Mouse (Mus musculus): ENCODE measurements around the gene Elovl2.
"Not testable (repeated sequence)": the region's sequence is repeated elsewhere in the genome, so short reads cannot be mapped to it uniquely, and the experiment has no call there.

The Elovl2 gene

DNA sequence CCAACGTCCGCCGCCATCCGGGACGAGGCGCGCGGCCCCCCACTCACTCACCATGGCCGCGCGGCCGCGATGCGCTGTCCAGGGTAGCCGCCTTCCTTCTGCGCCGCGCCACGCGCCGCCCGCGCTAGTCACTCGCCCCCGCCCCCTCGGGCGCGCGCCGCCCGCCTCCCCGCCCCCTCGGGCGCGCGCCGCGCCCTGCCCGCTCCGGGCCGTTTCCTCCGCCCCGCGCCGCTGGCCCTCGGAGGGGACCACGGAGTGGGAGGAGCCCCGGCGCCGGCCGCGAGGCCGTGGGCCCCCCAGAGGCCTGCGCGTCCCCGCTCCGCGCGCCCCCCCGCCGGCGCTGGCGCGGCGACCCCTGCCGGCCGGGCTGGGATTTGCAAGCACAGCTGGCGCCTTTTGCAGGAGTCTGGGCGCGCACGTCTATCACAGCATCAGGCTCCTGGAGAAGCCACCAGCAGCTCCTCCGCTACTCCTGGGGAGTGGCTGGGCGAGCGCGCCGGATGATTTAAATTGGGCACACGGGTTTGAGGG is at the start of gene Elovl2:
Elovl2 (minus strand) TSS at position 102 of the 531 bp plus-strand sequence.
- peak; percentile 85 for DNase-seq (ENCODE audit: low spot score)

- no peak for DNase-seq (ENCODE audit: low spot score)
Observed at GRCm38 (mm10) chr13:41267827-41268408, 47.7 kb upstream of the Elovl2 start.

GRCm38 (mm10) chr13:41263304-41264006 is 43.2 kb upstream of the Elovl2 start:
- DNase-seq (ENCODE audit: low spot score): no peak

DNA sequence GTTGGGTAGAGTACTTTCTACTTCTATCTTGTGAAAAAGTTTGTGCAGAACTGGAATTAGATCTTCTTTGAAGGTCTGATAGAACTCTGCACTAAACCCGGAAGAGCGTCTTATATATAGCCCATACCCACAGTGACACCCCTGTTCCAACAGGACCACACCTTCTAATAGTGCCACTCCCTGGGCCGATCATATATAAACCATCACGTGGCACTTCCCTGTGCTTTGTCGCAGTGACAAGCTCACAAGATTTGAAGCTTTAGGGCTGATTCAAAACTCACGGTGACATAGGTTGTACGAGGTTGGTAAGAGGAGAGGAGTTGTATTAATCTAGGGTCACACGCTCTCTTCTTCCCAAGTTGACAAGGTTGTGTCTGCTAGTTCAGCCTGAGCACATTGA is 41.4 kb upstream of the Elovl2 start:
- DNase-seq (ENCODE audit: low spot score): not testable (repeated sequence)

GRCm38 (mm10) chr13:41257851-41258250 is 37.6 kb upstream of the Elovl2 start:
- DNase-seq (ENCODE audit: low spot score): no peak

GRCm38 (mm10) chr13:41256962-41257361 is 36.8 kb upstream of the Elovl2 start:
- no peak for DNase-seq (ENCODE audit: low spot score)

- DNase-seq (ENCODE audit: low spot score): no peak
Observed at GRCm38 (mm10) chr13:41256126-41256525, 35.9 kb upstream of the Elovl2 start.

DNA sequence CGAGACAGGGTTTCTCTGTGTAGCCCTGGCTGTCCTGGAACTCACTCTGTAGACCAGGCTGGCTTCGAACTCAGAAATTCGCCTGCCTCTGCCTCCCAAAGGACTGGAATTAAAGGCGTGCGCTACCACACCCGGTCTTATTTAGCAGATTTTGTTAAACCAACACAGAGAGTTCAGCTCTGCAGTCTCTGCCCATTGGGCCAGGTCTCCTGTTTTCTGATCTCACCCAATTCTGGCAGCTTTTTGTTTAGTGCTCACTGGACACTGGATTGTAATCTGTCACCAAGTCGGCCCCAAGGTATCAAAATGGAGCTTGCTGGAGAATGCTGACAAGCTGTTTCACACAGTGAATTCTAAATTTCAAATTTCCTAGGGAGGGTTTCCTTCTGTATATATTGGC is 32.5 kb upstream of the Elovl2 start:
- DNase-seq (ENCODE audit: low spot score): no peak

GRCm38 (mm10) chr13:41252141-41252540 is 31.9 kb upstream of the Elovl2 start:
- no peak for DNase-seq (ENCODE audit: low spot score)

GRCm38 (mm10) chr13:41251667-41252066 is 31.5 kb upstream of the Elovl2 start:
- DNase-seq (ENCODE audit: low spot score): peak; percentile 32

- DNase-seq (ENCODE audit: low spot score): not testable (repeated sequence)
Observed at GRCm38 (mm10) chr13:41251232-41251631, 31.0 kb upstream of the Elovl2 start.

DNA sequence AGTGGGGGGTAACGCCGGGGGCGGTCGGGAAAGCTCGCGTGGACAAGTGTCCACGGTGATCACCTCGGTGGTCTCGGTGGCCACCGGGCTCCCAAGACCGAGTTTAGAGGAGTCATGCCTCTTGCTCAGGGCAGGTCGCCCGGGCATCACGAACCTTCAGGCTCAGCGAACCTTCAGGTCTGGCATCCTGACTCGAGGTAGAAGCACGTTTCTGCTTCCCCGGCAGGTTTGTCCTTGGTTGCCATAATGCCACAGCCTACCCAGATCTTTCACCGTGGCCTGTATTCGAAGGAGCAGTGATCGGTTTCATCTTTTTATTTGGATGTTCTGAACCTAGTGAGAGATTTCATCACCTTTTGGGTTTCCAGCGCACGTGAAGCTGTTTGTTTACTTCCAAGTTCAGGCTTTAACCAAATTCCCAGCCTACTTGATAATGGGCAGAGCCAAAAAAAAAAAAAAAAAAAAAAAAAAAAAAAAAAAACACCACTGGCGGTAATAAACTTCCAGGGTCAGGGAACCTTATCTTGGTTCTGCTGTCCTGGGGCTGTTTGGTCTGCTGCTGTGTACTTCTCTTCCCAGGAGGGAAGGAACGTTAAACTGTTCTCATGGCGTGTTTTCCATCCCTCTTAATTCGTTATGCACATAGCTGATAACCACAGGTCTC is 30.2 kb upstream of the Elovl2 start:
- DNase-seq (ENCODE audit: low spot score): peak; percentile 57

DNA sequence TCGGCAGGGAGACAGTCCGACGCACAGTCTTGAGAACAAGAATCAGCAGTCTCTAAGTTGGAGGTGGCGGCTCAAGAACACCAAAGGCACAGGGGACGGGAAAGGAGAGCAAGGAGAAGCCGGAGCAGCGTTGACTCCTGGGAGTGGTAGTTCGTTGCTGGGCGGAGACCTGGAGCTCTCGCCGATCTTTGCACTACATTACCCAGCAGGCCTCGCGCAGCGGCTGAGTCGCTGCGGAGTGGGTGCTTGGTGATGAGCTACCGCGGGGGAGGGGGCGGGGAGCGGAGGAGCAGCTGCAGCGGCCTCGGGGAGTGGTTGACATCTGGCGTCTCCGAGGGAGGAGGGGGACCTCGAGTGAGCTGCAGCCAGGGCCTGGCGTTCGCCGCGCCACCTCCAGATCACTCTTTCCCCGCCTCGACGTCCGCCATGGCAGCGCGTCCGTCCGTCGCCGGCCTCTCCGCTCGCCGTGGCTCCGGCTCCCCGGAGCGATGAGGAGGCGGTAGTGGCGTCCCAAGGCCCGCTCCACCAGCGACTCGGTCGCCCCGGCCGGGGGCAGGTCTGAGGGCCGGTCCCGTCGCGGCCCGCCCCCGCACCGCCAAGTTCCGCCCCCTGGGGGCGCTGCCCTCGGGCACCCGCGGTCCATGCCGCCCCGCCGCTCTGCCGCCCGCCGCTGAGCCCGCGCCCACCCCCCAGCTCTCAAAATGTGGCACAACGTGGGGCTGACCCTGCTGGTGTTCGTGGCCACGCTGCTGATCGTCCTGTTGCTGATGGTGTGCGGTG is 29.5 kb upstream of the Elovl2 start, which contains the start of gene Smim13:
Smim13 (plus strand) TSS at position 307 of the 780 bp plus-strand sequence.
- peak; percentile 97 for DNase-seq (ENCODE audit: low spot score)

DNA sequence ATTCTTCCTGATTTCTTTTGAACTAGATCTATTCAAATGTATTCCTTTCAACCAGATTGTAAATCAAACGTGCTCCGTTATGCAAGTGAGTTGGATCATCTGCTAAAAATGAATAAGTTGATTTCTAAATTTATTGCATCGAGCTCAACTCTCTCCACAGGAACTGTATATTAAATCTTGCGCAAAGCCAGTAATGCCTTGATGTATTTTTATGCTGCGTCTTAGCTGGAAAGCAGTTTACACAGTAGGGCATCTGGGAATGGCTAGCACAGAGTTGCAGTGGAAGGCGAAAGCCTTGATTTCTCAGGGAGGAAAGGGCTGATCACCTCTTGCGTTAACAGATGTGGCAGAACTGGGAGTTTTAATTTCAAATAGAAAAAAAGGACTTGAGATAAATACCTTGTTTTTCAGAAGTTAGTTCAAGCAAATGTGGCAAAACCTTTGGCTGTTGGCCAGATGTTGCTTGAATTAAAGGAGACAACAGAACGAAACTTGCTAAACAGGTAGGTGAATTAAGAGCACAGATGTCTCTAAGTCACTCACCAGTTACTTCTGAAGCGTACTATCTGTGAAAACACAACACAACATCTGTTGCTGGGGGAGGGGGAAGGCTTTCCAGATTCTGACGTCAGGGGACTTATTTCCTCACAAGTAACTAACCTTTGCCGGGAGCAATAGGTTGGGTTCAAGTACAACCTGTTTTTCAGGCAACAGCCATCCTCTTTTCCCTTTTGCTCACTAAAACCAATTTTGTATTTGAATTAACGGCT is 28.7 kb upstream of the Elovl2 start:
- no peak for DNase-seq (ENCODE audit: low spot score)

- no peak for DNase-seq (ENCODE audit: low spot score)
Observed at GRCm38 (mm10) chr13:41244306-41244830, 24.2 kb upstream of the Elovl2 start.

DNA sequence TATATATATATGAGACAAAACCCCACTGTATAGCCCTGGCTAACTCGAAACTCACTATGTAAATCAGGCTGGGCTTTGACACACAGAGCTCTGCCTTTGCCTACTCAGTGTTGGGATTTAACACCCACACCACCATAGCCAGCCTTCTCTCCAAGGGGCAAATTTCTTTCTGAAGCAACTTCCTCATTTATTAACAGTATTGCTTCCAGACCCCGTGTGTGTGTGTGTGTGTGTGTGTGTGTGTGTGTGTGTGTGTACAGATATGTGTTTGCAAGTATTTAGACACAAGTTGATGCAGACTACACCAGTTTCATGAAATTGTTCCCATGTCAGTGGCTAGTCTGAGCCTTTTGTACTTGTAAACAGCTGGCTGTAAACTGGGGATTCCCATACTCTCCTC is 21.4 kb upstream of the Elovl2 start:
- DNase-seq (ENCODE audit: low spot score): no peak

DNA sequence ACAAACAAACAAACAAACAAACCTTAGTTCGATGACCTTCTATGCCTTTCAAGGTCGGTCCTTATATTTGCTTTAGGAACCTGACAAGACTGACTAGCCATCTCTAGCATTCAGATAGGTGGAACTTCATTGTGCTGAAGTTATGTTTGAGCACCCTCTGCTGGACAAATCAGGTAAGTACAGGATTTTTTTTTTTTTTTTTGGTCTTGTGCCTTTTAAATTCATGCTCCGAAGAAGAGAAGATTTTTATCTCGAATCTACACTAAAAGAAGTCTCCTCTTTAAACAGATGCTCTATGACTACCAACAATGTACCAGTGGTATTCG is 18.6 kb upstream of the Elovl2 start:
- peak; percentile 42 for DNase-seq (ENCODE audit: low spot score)

- DNase-seq (ENCODE audit: low spot score): no peak
Observed at GRCm38 (mm10) chr13:41238035-41238804, 18.0 kb upstream of the Elovl2 start.

DNA sequence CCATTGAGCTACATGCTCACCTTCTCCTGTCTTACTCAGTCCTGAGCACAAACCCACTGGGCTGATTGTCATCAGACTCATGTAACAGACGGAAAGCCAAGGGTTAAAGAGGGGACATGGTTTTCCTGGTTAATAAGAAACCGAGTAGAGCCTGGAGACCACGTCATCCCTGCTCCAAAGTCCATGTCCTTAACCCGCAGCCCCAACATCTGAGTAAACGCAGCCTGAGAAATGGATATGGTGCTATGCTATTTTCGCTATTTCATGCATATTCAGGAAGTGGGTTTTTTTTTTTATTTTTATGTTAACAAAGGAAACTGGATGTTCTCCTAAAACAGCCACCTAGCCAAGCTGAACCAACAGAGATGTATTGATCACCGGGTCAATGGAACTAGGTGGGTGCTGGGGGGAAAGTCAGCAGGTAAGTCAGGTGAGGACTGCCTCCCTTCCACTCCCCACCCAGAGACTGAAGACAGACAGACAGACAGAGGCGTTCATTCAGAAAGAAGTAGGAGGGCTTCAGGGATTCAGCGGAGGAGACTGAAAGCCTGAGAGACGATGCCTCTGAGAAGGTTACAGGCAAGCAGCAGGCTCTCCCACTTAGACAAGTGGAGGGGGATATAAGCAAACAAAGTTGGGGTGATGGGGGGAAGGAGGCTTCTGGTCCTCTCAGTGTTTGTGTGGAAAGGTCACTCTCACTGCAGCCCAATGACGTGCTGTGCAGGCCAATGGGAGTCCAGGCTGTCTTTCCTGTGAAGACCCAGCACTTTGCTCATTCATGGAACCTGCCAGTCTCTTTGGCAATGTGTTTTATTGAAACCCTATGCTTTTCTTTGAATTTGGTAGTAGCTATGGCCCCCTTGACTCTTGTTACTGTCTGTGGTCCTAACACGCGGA is 15.9 kb upstream of the Elovl2 start:
- peak; percentile 81 for DNase-seq (ENCODE audit: low spot score)

Measured in yolk sac, embryonic 10.5 days (tissue).